Mouse (Mus musculus) 3134 (cell line): ENCODE data around the gene Bcl9.
A peak's percentile ranks its signal among the peaks of the same experiment; 100 is the strongest.

Experiments
- DNase-seq: peaks from one replicate; pipeline ENCODE4 v3.0.0-alpha.2; 2011; ENCODE audit warnings: low spot score; ENCODE audit not compliant: insufficient read length; ENCODE audit errors: extremely low read depth

Gene Bcl9

GRCm38 (mm10) chr3:97185098-97185860 lies 112.4 kb downstream of the Bcl9 start:
- peak; percentile 34 for DNase-seq

GRCm38 (mm10) chr3:97183810-97184209 lies 113.9 kb downstream of the Bcl9 start:
- DNase-seq = no peak

GRCm38 (mm10) chr3:97180527-97180926 lies 117.2 kb downstream of the Bcl9 start:
- DNase-seq = no peak

GRCm38 (mm10) chr3:97178885-97179284 lies 118.8 kb downstream of the Bcl9 start:
- DNase-seq = no peak

GRCm38 (mm10) chr3:97172632-97173031 lies 125.1 kb downstream of the Bcl9 start:
- no peak for DNase-seq

GRCm38 (mm10) chr3:97172231-97172630 lies 125.5 kb downstream of the Bcl9 start:
- no peak for DNase-seq

- DNase-seq = no peak
Observed at GRCm38 (mm10) chr3:97171531-97171930, 126.2 kb downstream of the Bcl9 start.

GRCm38 (mm10) chr3:97167126-97167525 lies 130.6 kb downstream of the Bcl9 start:
- DNase-seq = peak; percentile 30

- DNase-seq = no peak
Observed at GRCm38 (mm10) chr3:97164477-97164876, 133.2 kb downstream of the Bcl9 start.

- no peak for DNase-seq
Observed at GRCm38 (mm10) chr3:97161773-97162172, 135.9 kb downstream of the Bcl9 start.

GRCm38 (mm10) chr3:97160908-97161307 lies 136.8 kb downstream of the Bcl9 start:
- no peak for DNase-seq

GRCm38 (mm10) chr3:97159986-97160385 lies 137.7 kb downstream of the Bcl9 start:
- DNase-seq = no peak

- no peak for DNase-seq
Observed at GRCm38 (mm10) chr3:97159509-97159850, 138.2 kb downstream of the Bcl9 start.

- DNase-seq = peak; percentile 87
Observed at GRCm38 (mm10) chr3:97158611-97159508, 138.9 kb downstream of the Bcl9 start, which contains the start of gene Acp6. Gene Acp6 (plus strand): TSS chr3:97158777.

- peak; percentile 69 for DNase-seq
Observed at GRCm38 (mm10) chr3:97157958-97158599, 139.6 kb downstream of the Bcl9 start.

GRCm38 (mm10) chr3:97157308-97157707 lies 140.4 kb downstream of the Bcl9 start:
- DNase-seq = no peak

GRCm38 (mm10) chr3:97156431-97156830 lies 141.3 kb downstream of the Bcl9 start:
- no peak for DNase-seq
